Mouse (Mus musculus): ENCODE data around the gene Mapk12. TPM values are rescaled to one million over a fixed set of nuclear protein-coding genes. Genes with fewer than 3 reads are reported as not detected.

Gene Mapk12
- polyA plus RNA-seq, 1 experiment from 2014 or later: 4.7 TPM

DNA sequence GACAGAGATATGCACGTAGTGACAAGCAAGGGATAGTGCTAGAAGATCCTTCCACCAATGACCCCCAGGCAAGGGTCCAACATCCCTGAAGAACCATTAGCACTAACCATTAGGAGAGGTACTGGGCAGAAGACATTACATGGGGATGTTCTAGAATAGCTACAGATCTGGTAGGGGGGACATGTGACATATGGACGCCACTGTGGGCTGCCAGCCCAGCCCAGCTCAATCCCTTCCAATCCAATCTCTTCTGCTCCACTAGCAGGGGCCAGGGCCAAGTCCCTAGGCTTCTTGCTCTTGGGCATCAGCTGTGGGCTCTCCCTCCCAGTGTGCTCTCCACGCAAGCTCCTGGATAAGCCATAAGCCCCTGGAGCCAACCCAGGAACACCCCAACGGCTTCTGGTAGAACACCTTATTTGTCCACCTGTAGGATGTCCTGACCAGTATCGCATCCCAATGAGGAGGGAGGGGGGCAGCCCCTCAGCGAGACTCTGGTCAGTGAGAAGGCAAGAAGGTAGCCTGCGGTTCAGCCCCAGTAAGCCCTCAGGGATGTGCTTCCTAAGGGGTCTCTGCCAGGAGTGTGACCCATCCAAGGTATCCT, 37.9 kb upstream of the Mapk12 start:
- WGBS: 77% methylated on average over 7 of the region's 7 CpGs
- no peak for ATAC-seq (ENCODE audit: insufficient number of reproducible peaks, insufficient read depth, low FRiP score, low TSS enrichment, low read depth)
- H3K9me3 ChIP-seq: no peaks in the 10 kb centered on the region
- peak overlapping the region; percentile 92 for H3K9ac ChIP-seq
- H3K27ac ChIP-seq: peak overlapping the region; percentile 95
- peak overlapping the region; percentile 93 for H3K4me2 ChIP-seq
- H3K36me3 ChIP-seq: no peaks in the 10 kb centered on the region
- peak overlapping the region; percentile 83 for H3K4me3 ChIP-seq
- peaks cover 87% of the 10 kb centered on the region for H3K4me1 ChIP-seq
- H3K27me3 ChIP-seq: no peaks in the 10 kb centered on the region

DNA sequence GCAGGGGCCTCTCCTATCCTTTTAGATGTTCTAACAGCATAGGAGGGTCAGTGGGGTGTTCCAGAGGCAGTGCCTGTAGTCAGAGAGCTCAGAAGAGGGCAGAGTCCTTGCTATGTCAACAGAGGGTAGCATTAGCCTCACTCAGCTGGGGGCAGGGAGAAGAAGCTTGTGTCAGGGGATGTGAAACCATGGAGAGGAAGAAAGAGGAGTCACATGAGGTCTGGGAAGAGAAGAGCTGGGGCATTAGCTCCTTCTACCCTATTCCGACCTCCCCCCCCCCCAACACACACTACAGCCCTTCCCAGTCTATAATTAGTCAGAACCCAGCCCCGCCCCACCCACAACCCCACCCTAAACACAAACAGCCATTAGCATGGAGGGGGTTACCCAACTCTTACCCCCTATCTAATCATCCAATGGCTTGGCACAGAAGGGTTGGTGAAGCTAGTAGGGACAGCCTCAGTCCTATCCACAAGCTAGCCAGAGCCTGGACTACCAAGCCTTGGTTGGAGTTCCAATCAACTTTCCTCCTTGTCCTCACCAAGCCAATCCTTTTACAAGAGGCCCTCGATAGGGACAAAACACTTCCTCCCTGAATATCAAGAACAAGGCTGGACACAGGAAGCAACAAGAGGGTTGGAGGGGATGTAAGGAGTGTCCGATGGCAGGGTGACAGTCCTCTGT, 37.2 kb upstream of the Mapk12 start:
- Histone ChIP-seq H3K9me3 (no peaks in the 10 kb centered on the region), H3K4me1 (peaks cover 88% of the 10 kb centered on the region), H3K27me3 (no peaks in the 10 kb centered on the region), H3K27ac (peak overlapping the region; percentile 95), H3K9ac (peak overlapping the region; percentile 2; the same call in 1 of the 2 replicates), H3K4me2 (peak overlapping the region; percentile 93), H3K36me3 (no peaks in the 10 kb centered on the region), H3K4me3 (peak overlapping the region; percentile 83)
- 58% methylated on average over 4 of the region's 4 CpGs for WGBS
- no peak for ATAC-seq (ENCODE audit: insufficient number of reproducible peaks, insufficient read depth, low FRiP score, low TSS enrichment, low read depth)

DNA sequence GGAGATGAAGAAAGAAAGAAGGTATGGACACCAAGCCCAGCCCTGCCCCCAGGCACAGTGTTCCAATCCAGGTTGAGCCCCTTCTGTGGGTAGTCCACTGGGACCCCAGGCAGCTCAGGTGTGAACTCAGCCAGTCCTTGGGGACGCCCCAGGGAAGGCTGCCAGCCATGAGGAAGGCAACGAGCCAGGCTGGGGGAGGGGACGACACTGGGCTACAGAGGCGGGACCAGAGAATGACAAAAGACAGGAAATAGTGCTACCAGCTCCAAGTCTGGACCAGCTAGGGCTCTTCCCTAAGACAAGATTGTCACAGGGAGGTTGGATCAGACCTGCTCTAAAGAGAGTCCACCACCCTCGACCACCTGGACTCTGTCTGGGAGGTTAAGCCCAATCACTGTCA, 36.6 kb upstream of the Mapk12 start:
- Histone ChIP-seq H3K4me3 (peak overlapping the region; percentile 14), H3K4me2 (peak overlapping the region; percentile 93)

GRCm38 (mm10) chr15:89175411-89176155, 35.1 kb upstream of the Mapk12 start:
- 70% methylated on average over 13 of the region's 13 CpGs for WGBS
- ATAC-seq (ENCODE audit: insufficient number of reproducible peaks, insufficient read depth, low FRiP score, low TSS enrichment, low read depth): no peak
- H3K4me1 ChIP-seq: peaks cover 90% of the 10 kb centered on the region
- H3K27me3 ChIP-seq: no peaks in the 10 kb centered on the region
- H3K4me2 ChIP-seq: peak overlapping the region; percentile 16; the same call in 1 of the 2 replicates
- H3K9me3 ChIP-seq: no peaks in the 10 kb centered on the region
- H3K4me3 ChIP-seq: no peak overlapping the region
- peak overlapping the region; percentile 55 for H3K27ac ChIP-seq
- no peak overlapping the region for H3K9ac ChIP-seq
- no peaks in the 10 kb centered on the region for H3K36me3 ChIP-seq

More for the DNA sequence above, 36.6 kb upstream of the Mapk12 start:
- no peaks in the 10 kb centered on the region for H3K27me3 ChIP-seq
- peak overlapping the region; percentile 71 for H3K27ac ChIP-seq
- H3K9me3 ChIP-seq: no peaks in the 10 kb centered on the region
- peaks cover 88% of the 10 kb centered on the region for H3K4me1 ChIP-seq
- no peaks in the 10 kb centered on the region for H3K36me3 ChIP-seq
- 28% methylated on average over 5 of the region's 5 CpGs for WGBS
- ATAC-seq (ENCODE audit: insufficient number of reproducible peaks, insufficient read depth, low FRiP score, low TSS enrichment, low read depth): no peak
- H3K9ac ChIP-seq: peak overlapping the region; percentile 2; the same call in 1 of the 2 replicates

DNA sequence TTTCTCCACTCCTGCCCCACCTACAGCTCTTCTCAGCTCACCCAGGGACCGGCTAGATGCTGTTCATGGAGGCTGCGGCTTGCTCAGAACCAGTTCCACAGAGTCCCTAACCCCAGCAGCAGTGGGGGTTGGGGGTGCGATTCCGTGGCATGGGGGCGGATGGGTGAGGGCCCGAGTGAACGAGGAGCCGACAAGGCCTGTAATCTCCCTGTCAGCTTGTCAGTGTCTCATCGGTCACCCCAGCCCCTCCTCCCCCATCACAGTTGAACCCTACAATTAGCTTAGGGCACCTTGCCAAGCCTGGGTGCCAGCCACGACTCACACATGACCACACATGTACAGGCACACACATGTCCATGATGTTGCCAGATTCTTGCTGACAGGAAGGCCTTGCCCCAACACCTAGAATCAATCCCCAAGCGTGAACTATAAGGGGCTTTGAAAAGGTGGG, 34.4 kb upstream of the Mapk12 start:
- ATAC-seq (ENCODE audit: insufficient number of reproducible peaks, insufficient read depth, low FRiP score, low TSS enrichment, low read depth): no peak; the same call in 1 of the 2 replicates
- peak overlapping the region; percentile 55; the same call in 1 of the 2 replicates for H3K27ac ChIP-seq

GRCm38 (mm10) chr15:89173906-89174214, 33.4 kb upstream of the Mapk12 start:
- 2% methylated on average over 15 of the region's 15 CpGs for WGBS
- no peak; the same call in 1 of the 2 replicates for ATAC-seq (ENCODE audit: insufficient number of reproducible peaks, insufficient read depth, low FRiP score, low TSS enrichment, low read depth)

More for the DNA sequence above, 34.4 kb upstream of the Mapk12 start:
- Histone ChIP-seq H3K9ac (no peak overlapping the region), H3K27me3 (no peaks in the 10 kb centered on the region), H3K4me1 (peaks cover 96% of the 10 kb centered on the region), H3K9me3 (no peaks in the 10 kb centered on the region), H3K36me3 (no peaks in the 10 kb centered on the region), H3K4me2 (peak overlapping the region; percentile 99), H3K4me3 (peak overlapping the region; percentile 55; the same call in 1 of the 2 replicates)
- WGBS: 58% methylated on average over 11 of the region's 11 CpGs

DNA sequence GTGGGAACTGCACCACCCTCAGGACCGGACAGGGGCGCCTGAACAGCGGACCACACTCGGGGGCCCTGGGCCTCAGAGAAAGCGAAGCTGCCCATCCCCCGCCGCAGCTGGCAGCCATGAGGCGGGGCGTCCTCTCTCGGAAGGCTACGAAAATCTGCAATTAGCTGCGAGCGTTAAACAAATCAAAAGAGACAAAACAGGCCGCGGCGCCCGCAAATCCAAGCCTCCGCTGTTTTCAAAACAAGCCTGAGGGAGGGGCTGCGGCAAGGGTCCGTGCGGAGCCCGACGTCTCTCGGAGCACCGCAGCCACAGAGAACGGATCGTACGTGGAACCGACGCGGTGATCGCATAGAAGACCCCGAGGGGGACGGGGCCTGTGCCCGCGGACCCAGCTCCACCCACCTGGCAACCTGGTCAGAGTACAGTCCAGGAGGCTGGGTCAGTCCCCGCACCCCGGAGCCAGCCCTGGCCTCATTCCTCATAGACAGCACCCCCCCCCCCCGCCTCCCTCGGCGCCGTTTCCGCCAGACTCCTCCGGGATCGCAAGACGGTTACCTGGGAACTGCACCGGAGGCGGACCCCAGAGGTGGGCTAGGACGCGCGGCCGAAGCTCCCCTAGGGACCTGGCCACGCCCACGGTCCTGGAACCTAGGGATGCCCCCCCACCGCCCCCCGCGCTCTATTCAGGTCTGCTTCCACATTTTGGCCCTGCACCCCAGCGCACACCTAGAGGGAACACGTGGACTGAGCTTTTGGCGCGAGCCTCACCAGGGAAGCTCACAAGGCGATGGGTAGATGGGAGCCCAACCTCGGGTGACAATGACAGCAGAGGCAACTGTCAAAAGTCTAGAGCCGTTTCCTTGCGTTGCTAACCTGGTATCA, 32.8 kb upstream of the Mapk12 start:
- Histone ChIP-seq H3K36me3 (peaks cover 8% of the 10 kb centered on the region), H3K9ac (peak overlapping the region; percentile 73), H3K4me1 (peaks cover 98% of the 10 kb centered on the region), H3K9me3 (no peaks in the 10 kb centered on the region), H3K4me2 (peak overlapping the region; percentile 99), H3K4me3 (peak overlapping the region; percentile 55), H3K27ac (peak overlapping the region; percentile 84), H3K27me3 (no peaks in the 10 kb centered on the region)
- ATAC-seq (ENCODE audit: insufficient number of reproducible peaks, insufficient read depth, low FRiP score, low TSS enrichment, low read depth): no peak
- under 1% methylated on average over 61 of the region's 65 CpGs for WGBS

More at GRCm38 (mm10) chr15:89173906-89174214, 33.4 kb upstream of the Mapk12 start:
- H3K27me3 ChIP-seq: no peaks in the 10 kb centered on the region
- H3K4me1 ChIP-seq: peaks cover 98% of the 10 kb centered on the region
- H3K9ac ChIP-seq: peak overlapping the region; percentile 73
- peak overlapping the region; percentile 55 for H3K4me3 ChIP-seq
- peak overlapping the region; percentile 99 for H3K4me2 ChIP-seq
- no peaks in the 10 kb centered on the region for H3K9me3 ChIP-seq
- H3K27ac ChIP-seq: peak overlapping the region; percentile 55; the same call in 1 of the 2 replicates
- H3K36me3 ChIP-seq: peaks cover 2% of the 10 kb centered on the region; the same call in 1 of the 2 replicates

DNA sequence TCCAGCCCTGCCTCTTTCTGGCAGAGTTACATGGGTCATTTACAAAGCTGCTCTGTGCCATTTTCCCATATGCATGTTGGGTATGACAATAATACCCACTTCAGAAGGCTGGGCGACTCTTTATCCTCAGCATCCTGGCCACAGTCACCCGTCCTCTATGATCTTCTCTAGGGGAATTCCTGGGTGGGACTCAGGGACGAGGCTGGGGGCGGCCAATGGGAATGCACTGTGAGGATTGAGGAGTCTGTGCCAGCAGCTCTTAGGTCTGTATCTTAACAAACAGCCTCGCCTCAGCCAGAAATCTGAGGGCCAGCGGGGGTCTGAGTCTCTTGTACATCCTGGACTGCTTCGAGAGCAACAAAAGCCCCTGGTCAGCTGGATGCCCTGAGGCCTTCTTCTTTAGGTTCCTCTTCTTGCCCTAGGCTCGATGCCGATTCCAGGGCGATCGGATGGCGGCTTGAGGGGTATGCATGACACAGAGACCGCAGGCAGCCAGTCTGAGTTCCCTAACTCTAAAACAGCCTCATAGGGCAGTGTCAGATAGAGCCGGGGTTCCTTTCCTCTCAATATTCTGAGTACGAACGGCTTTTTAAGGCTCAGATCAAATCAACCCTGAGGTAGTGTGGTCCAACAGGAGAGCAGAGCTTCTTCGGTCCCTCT, 31.9 kb upstream of the Mapk12 start:
- H3K4me2 ChIP-seq: peak overlapping the region; percentile 99
- H3K9ac ChIP-seq: peak overlapping the region; percentile 73
- no peak for ATAC-seq (ENCODE audit: insufficient number of reproducible peaks, insufficient read depth, low FRiP score, low TSS enrichment, low read depth)
- H3K4me3 ChIP-seq: peak overlapping the region; percentile 55
- H3K4me1 ChIP-seq: peaks cover 94% of the 10 kb centered on the region
- H3K27me3 ChIP-seq: no peaks in the 10 kb centered on the region
- H3K36me3 ChIP-seq: peaks cover 17% of the 10 kb centered on the region
- H3K9me3 ChIP-seq: no peaks in the 10 kb centered on the region
- 29% methylated on average over 17 of the region's 17 CpGs for WGBS
- H3K27ac ChIP-seq: peak overlapping the region; percentile 84

DNA sequence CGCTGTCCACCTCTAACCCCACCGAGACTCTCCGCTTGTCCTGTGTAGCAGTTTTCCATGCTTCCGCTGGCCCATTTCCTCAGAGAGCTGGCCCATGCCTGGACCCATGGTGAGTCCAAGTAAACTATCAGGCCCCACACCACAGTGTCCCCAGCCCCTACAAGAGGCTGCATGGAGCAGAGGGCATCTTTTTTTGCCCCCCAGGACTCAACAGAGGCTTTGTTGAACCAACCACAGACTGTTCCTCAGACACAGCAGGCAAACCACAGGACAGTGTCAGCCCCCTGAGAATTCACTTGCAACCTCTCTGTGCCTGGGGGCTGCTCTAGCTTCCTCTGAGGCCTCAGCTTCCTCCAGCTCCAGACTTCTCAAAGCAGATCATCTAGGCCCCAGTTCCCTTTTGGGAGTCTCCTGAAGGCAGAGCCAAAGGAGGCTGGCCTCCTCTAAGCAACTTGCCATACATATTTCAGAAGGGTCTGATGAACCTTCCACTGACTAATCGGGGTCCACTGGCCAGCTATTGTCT, 31.1 kb upstream of the Mapk12 start:
- Histone ChIP-seq H3K4me1 (peaks cover 85% of the 10 kb centered on the region), H3K36me3 (peaks cover 25% of the 10 kb centered on the region), H3K9me3 (no peaks in the 10 kb centered on the region), H3K27me3 (no peaks in the 10 kb centered on the region), H3K27ac (no peak overlapping the region), H3K4me2 (no peak overlapping the region), H3K4me3 (no peak overlapping the region), H3K9ac (no peak overlapping the region)
- WGBS: 89% methylated on average over 5 of the region's 5 CpGs
- no peak for ATAC-seq (ENCODE audit: insufficient number of reproducible peaks, insufficient read depth, low FRiP score, low TSS enrichment, low read depth)

DNA sequence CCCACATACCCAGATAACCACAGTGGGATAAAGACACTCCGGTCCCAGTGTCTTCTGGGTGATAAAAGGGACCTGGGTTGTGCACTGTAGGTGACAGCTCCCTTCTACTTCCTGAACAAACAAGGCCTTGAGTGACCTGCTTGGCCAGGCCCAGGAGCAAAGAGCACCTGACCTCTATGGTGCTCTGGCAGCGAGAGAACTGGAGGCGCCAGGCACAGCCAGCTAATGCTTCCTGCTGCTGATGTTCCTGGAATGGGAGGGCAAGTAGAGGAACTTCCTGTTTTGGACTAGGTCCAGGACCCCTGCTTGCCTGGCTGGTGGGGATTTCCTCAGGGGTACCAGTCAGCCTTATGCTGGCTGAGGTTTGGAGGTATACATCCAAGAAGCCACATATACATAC, 29.6 kb upstream of the Mapk12 start:
- H3K9ac ChIP-seq: peak overlapping the region; percentile 47; the same call in 1 of the 2 replicates
- WGBS: 64% methylated on average over 3 of the region's 3 CpGs
- ATAC-seq (ENCODE audit: insufficient number of reproducible peaks, insufficient read depth, low FRiP score, low TSS enrichment, low read depth): no peak

More for the DNA sequence above, 29.6 kb upstream of the Mapk12 start:
- peaks cover 40% of the 10 kb centered on the region for H3K36me3 ChIP-seq
- no peaks in the 10 kb centered on the region for H3K27me3 ChIP-seq
- peak overlapping the region; percentile 82 for H3K27ac ChIP-seq
- H3K4me3 ChIP-seq: 0 out of 2 replicates have a peak overlapping the region, but pooled peaks have one; percentile 16
- peaks cover 70% of the 10 kb centered on the region for H3K4me1 ChIP-seq
- H3K9me3 ChIP-seq: no peaks in the 10 kb centered on the region
- peak overlapping the region; percentile 53; the same call in 1 of the 2 replicates for H3K4me2 ChIP-seq
